Mouse (Mus musculus) embryonic facial prominence, embryonic 11.5 days (tissue): ENCODE results near the gene Cyp11a1. TPM values are rescaled to one million over a fixed set of nuclear protein-coding genes. Genes with fewer than 3 reads are reported as not detected.

ENCODE experiments used
- ATAC-seq: fragments of 200-750 bp; cut with Nextera tagmentation; replicated peaks from 2 replicates; pipeline ENCODE4 v1.8.0; 2017; ENCODE audit warnings: low read depth; ENCODE audit not compliant: insufficient number of reproducible peaks, low FRiP score, low TSS enrichment
- DNase-seq: peaks from one replicate; pipeline ENCODE4 v3.0.0-alpha.2; 2015; ENCODE audit warnings: low spot score
- H3K27ac ChIP-seq: fragments of 300-500 bp; sonication (generic); replicated peaks from 2 replicates; pipeline ENCODE4 v1.5.1; 2014; ENCODE audit warnings: mild to moderate bottlenecking, low read depth, low read length, control low read depth
- H3K27me3 ChIP-seq: fragments of 300-500 bp; sonication (generic); 2 replicates; pipeline ENCODE4 v1.6.1; 2014; ENCODE audit warnings: mild to moderate bottlenecking, low read length, moderate library complexity, mixed read lengths; ENCODE audit not compliant: control insufficient read depth, insufficient read depth
- H3K36me3 ChIP-seq: fragments of 300-500 bp; sonication (generic); replicated peaks from 2 replicates; pipeline ENCODE4 v1.6.1; 2014; ENCODE audit warnings: low read depth, mild to moderate bottlenecking, low read length, moderate library complexity, mixed read lengths; ENCODE audit not compliant: control insufficient read depth, insufficient read depth
- H3K4me1 ChIP-seq: fragments of 300-500 bp; sonication (generic); 2 replicates; pipeline ENCODE4 v1.6.1; 2014; ENCODE audit warnings: low read length, mixed read lengths; ENCODE audit not compliant: control insufficient read depth, insufficient read depth
- H3K4me2 ChIP-seq: fragments of 300-500 bp; sonication (generic); 2 replicates; pipeline ENCODE4 v1.6.1; 2014; ENCODE audit warnings: low read depth, mild to moderate bottlenecking, control low read depth, low read length, moderate library complexity
- H3K4me3 ChIP-seq: fragments of 300-500 bp; sonication (generic); 2 replicates; pipeline ENCODE4 v1.5.1; 2014; ENCODE audit warnings: low read depth, low read length, control low read depth
- H3K9ac ChIP-seq: fragments of 300-500 bp; sonication (generic); replicated peaks from 2 replicates; pipeline ENCODE4 v1.6.1; 2014; ENCODE audit warnings: mild to moderate bottlenecking, control low read depth, low read length
- H3K9me3 ChIP-seq: fragments of 300-500 bp; sonication (generic); replicated peaks from 2 replicates; pipeline ENCODE4 v1.6.1; 2016; ENCODE audit warnings: mild to moderate bottlenecking, low read length, inconsistent platforms, mixed read lengths; ENCODE audit not compliant: control insufficient read depth
- WGBS: fragments of 180-500 bp; shearing (Covaris S2); extraction: QIAGEN DNeasy Blood & Tissue Kit; methylation state at CpG from one replicate; pipeline ENCODE4 v1.1.7; 2014; 5-methylcytosine and 5-hydroxymethylcytosine counted together
- polyA plus RNA-seq: library from polyadenylated mRNA; unstranded; fragments of >200 nt; fragmentation: Nextera tagmentation; extraction: Ambion mirVana; gene quantifications from 2 replicates; pipeline ENCODE4 v1.2.1, GENCODE M21; 2014

The Cyp11a1 gene
- polyA plus RNA-seq, 1 experiment from 2014 or later = 0.18 TPM

GRCm38 (mm10) chr9:57963249-57963997 lies 42.8 kb upstream of the Cyp11a1 start:
- H3K27me3 ChIP-seq = no peaks in the 10 kb centered on the region
- H3K4me2 ChIP-seq = no peak overlapping the region
- H3K9me3 ChIP-seq = no peaks in the 10 kb centered on the region
- ATAC-seq = no peak
- H3K9ac ChIP-seq = no peak overlapping the region
- H3K4me1 ChIP-seq = no peaks in the 10 kb centered on the region
- H3K4me3 ChIP-seq = no peak overlapping the region
- no peak for DNase-seq
- WGBS = 88% methylated on average over 4 of the region's 4 CpGs
- no peaks in the 10 kb centered on the region for H3K36me3 ChIP-seq
- no peak overlapping the region for H3K27ac ChIP-seq

DNA sequence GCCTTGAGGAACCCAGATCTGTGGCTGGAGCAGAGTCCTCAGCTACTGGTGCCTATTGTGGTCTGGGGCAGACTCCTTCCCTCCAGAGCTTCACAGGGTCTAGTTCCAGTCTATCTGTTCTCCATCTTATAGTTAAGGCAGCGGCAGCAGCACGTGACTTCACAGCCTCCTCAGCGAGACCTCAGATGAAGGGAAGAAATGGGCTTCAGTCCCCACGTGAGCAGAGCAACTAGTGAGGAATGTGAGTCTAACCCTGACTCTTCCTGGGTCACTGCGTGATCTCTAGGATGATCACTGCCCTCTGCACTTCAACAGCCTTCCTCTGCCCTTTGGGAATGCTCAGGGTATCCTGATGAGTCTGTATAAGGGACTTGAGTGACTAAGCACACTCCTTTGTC lies 42.2 kb upstream of the Cyp11a1 start:
- H3K4me1 ChIP-seq = no peaks in the 10 kb centered on the region
- H3K4me3 ChIP-seq = no peak overlapping the region
- WGBS = 69% methylated on average over 5 of the region's 5 CpGs
- no peak for DNase-seq
- H3K36me3 ChIP-seq = no peaks in the 10 kb centered on the region
- H3K27ac ChIP-seq = no peak overlapping the region
- H3K27me3 ChIP-seq = no peaks in the 10 kb centered on the region
- no peak overlapping the region for H3K4me2 ChIP-seq
- no peak overlapping the region for H3K9ac ChIP-seq
- no peaks in the 10 kb centered on the region for H3K9me3 ChIP-seq
- no peak for ATAC-seq

- WGBS = 75% methylated on average over 6 of the region's 6 CpGs
- H3K4me3 ChIP-seq = no peak overlapping the region
- H3K36me3 ChIP-seq = no peaks in the 10 kb centered on the region
- H3K4me1 ChIP-seq = no peaks in the 10 kb centered on the region
- H3K9ac ChIP-seq = no peak overlapping the region
- H3K27ac ChIP-seq = no peak overlapping the region
- ATAC-seq = no peak
- H3K4me2 ChIP-seq = no peak overlapping the region
- H3K27me3 ChIP-seq = no peaks in the 10 kb centered on the region
- DNase-seq = no peak
- H3K9me3 ChIP-seq = no peaks in the 10 kb centered on the region
Observed at GRCm38 (mm10) chr9:57964528-57965250, 41.5 kb upstream of the Cyp11a1 start.

DNA sequence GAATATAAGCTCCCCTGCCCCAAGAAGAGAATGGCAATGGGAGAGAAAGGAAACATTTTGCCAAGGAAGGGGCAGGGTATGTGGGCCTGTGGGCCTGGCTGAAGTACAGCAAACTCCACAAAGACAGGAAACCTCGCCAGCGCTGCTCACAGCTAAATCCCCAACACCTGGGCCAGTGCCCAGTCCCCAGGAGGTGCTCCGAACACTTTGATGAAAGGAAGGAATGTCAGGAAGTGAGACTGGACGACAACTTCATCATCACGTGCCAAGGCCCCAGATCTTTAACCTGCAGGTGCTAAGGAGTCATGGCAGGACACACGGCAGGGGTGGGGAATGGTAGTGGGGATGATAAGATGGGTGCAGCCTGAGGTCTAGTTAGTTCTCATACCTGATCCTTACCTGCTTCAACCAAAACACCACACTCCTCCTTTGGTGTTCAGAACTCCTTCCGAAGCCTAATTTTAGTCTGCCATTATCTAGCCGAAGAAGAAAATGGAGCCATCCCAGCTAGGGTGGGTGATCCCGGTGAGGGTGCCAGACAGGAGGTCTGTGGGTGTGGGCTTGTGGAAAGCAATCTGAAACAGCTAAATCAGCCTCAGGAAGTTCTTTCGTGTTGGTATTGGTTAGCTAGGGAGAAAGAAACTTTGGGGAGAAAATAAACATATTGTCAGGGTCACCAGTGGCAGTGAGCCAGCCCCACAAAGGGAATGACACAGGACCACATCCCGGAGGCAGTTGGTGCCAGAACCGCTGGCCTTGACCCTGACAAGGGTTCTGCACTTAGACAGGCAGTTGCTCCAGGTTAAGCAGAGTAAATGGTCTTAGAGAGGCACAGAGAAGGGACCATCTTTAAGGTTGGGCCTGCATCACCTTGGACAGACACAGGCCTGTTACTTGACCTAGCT lies 40.7 kb upstream of the Cyp11a1 start:
- no peak overlapping the region for H3K4me3 ChIP-seq
- no peak overlapping the region for H3K4me2 ChIP-seq
- no peaks in the 10 kb centered on the region for H3K27me3 ChIP-seq
- no peak overlapping the region for H3K27ac ChIP-seq
- 76% methylated on average over 12 of the region's 12 CpGs for WGBS
- H3K36me3 ChIP-seq = no peaks in the 10 kb centered on the region
- H3K9me3 ChIP-seq = no peaks in the 10 kb centered on the region
- ATAC-seq = no peak
- H3K4me1 ChIP-seq = no peaks in the 10 kb centered on the region
- no peak overlapping the region for H3K9ac ChIP-seq
- DNase-seq = no peak

GRCm38 (mm10) chr9:57967237-57967960 lies 38.8 kb upstream of the Cyp11a1 start:
- Histone ChIP-seq H3K4me1 (peaks cover 4% of the 10 kb centered on the region; the same call in 1 of the 2 replicates), H3K27ac (no peak overlapping the region), H3K4me2 (no peak overlapping the region), H3K27me3 (no peaks in the 10 kb centered on the region), H3K9me3 (no peaks in the 10 kb centered on the region), H3K4me3 (no peak overlapping the region), H3K9ac (no peak overlapping the region), H3K36me3 (no peaks in the 10 kb centered on the region)
- 75% methylated on average over 14 of the region's 14 CpGs for WGBS
- ATAC-seq = no peak
- no peak for DNase-seq

DNA sequence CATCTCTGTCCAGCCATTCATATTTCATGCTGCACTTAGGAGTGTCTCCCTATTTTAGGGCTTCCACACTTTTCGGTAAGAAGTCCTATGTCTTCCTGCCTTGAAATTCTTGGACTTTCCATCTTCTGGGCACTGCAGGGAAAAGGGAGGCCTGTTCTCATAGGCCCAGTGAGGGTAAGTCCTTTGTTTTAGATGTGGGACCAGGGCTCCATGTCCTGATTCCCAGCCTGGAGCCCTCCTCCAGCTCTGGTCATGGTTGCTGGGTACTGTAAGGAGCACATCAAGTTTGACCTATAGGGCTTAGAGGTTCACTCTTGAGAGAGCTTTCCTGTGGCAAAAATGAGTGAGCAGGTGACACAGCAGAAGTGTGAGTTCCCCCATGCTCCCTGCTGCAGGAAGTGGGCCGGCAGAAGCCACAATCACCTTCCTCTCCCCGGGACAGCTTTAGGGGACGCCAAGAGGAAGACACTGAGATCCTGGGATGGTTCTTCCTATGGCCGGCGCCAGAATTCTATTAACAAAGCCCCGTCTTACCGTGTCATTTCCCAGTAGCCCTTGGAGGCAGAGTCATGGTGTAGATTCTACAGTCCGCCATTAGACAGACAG lies 37.9 kb upstream of the Cyp11a1 start:
- Histone ChIP-seq H3K9me3 (no peaks in the 10 kb centered on the region), H3K4me1 (peaks cover 7% of the 10 kb centered on the region; the same call in 1 of the 2 replicates), H3K9ac (no peak overlapping the region), H3K4me3 (no peak overlapping the region), H3K4me2 (no peak overlapping the region), H3K36me3 (no peaks in the 10 kb centered on the region), H3K27me3 (no peaks in the 10 kb centered on the region), H3K27ac (no peak overlapping the region)
- no peak for DNase-seq
- WGBS = 88% methylated on average over 9 of the region's 9 CpGs
- no peak for ATAC-seq

DNA sequence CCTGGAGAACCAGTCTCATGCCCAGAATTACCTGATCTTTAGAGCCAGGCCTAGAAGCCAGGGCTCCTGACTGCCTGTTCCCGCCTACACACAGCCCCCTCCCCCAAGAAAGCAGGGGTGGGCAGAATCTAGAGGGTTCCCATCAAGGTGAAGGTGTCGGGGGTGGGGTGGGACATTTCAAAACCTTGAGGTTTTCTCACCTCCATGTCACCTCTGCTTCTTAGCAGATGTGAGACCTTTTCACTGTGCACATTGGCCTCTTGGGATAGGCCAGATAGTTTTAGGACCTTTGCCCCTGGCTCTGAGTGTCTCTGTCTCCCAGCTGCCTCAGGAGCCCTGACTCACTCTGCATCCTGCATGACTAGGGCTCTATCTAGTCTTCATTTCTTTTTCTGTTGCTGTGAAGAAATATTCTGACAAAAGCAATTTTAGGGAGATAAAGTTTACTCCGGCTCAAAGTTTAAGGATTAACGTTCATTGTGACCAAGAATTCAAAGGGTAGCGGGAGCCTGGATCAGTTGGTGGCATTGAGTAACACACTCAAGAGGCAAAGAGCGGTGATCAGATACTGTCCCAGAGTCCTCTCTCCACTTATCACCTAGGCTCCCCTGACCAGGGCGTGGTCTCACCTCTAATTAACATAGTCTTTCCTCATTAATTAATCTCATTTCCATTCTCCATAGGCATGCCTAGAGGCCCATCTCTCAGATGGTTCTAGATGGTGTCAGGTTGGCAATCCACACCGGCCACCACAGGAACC lies 37.2 kb upstream of the Cyp11a1 start:
- WGBS = 88% methylated on average over 8 of the region's 8 CpGs
- H3K27ac ChIP-seq = no peak overlapping the region
- H3K9me3 ChIP-seq = no peaks in the 10 kb centered on the region
- no peaks in the 10 kb centered on the region for H3K36me3 ChIP-seq
- H3K27me3 ChIP-seq = no peaks in the 10 kb centered on the region
- H3K4me1 ChIP-seq = peaks cover 7% of the 10 kb centered on the region; the same call in 1 of the 2 replicates
- no peak overlapping the region for H3K4me2 ChIP-seq
- ATAC-seq = no peak
- no peak overlapping the region for H3K4me3 ChIP-seq
- no peak for DNase-seq
- no peak overlapping the region for H3K9ac ChIP-seq
